Mouse (Mus musculus): ENCODE data around the gene Smyd3.

- no peak for TF ChIP-seq CTCF (IDR thresholded peaks at IDR 0.05; ENCODE audit: low read depth, low read length)
- no peak for TF ChIP-seq POLR2A (IDR thresholded peaks at IDR 0.05; ENCODE audit: extremely low read depth, insufficient read depth, low read length)
These were observed 399.2 kb downstream of the Smyd3 start for GRCm38 (mm10) chr1:179118673-179119072.

Measured in liver, adult 2 months (tissue).